9 mouse cellular contexts compared by ENCODE assay signal in genomic region chr13:67610108-67610507, GRCm38 (mm10). TPM values are rescaled to one million over a fixed set of nuclear protein-coding genes. Genes with fewer than 3 reads are reported as not detected.
DNase-seq lines count a peak whose midpoint lies in the region; ATAC-seq and TF ChIP-seq lines count a peak whose summit lies in the region.
"Had no signal": no experiment of that assay in that cellular context is flagged by ENCODE, and none has a peak within 500 bp of the region (broad histone marks: within the 10 kb centered on the region; RNA-seq: fewer than 3 reads in every experiment).

No protein-coding gene starts in this region.

- no peak for DNase-seq in hindbrain, embryonic 11.5 days (ENCODE audit: low spot score)
- DNase-seq in retina, embryonic 14.5 days (ENCODE audit: low spot score), result peak; percentile 16
- no peak for DNase-seq in retina, postnatal 1 day
- DNase-seq in splenic B cell, adult 2 months (ENCODE audit: low read depth, low spot score), result peak; percentile 10
- DNase-seq in urinary bladder, adult 2 months (ENCODE audit: low spot score), result no peak
- DNase-seq in thymus, postnatal 25 days, result no peak

- no peak for ATAC-seq in hindbrain, embryonic 13.5 days (ENCODE audit: low FRiP score)
- ATAC-seq in hindbrain, embryonic 11.5 days (ENCODE audit: low FRiP score), result no peak

- H3K27me3 ChIP-seq in hindbrain, embryonic 13.5 days, result no peaks in the 10 kb centered on the region
- no peaks in the 10 kb centered on the region for H3K27me3 ChIP-seq in hindbrain, embryonic 11.5 days (ENCODE audit: control insufficient read depth, insufficient read depth, low read length)
- no peaks in the 10 kb centered on the region for H3K27me3 ChIP-seq in splenic B cell, adult 2 months (ENCODE audit: control insufficient read depth, insufficient read depth, low read length, poor library complexity, severe bottlenecking)
- H3K27me3 ChIP-seq: embryonic facial prominence, embryonic 12.5 days had no signal

- WGBS in hindbrain, embryonic 13.5 days, result 94% methylated on average over 4 of the region's 4 CpGs
- WGBS in hindbrain, embryonic 11.5 days, result 93% methylated on average over 4 of the region's 4 CpGs

- H3K36me3 ChIP-seq in hindbrain, embryonic 13.5 days, result peaks cover 6% of the 10 kb centered on the region; the same call in 1 of the 2 replicates
- no peaks in the 10 kb centered on the region for H3K36me3 ChIP-seq in hindbrain, embryonic 11.5 days (ENCODE audit: control insufficient read depth, insufficient read depth, low read length)
- no peaks in the 10 kb centered on the region for H3K36me3 ChIP-seq in splenic B cell, adult 2 months (ENCODE audit: control insufficient read depth, insufficient read depth, low read length, poor library complexity, severe bottlenecking)
- H3K36me3 ChIP-seq: embryonic facial prominence, embryonic 12.5 days had no signal

- H3K9ac ChIP-seq in hindbrain, embryonic 13.5 days, result no peak overlapping the region
- H3K9ac ChIP-seq in hindbrain, embryonic 11.5 days (ENCODE audit: low read depth, low read length), result no peak overlapping the region

- 0 out of 2 replicates have a peak overlapping the region, but pooled peaks have one; percentile 75 for H3K4me3 ChIP-seq in hindbrain, embryonic 13.5 days
- H3K4me3 ChIP-seq in hindbrain, embryonic 11.5 days (ENCODE audit: low read depth, low read length), result no peak overlapping the region
- H3K4me3 ChIP-seq in cortical plate, adult 2 months (ENCODE audit: insufficient read depth, low read length), result peak overlapping the region; percentile 99; the same call in 1 of the 2 replicates

- TF ChIP-seq POLR2A in cortical plate, adult 2 months (IDR thresholded peaks at IDR 0.05; ENCODE audit: extremely low read depth, insufficient read depth, low read length), result no peak

- TF ChIP-seq CTCF in cortical plate, adult 2 months (IDR thresholded peaks at IDR 0.05; ENCODE audit: extremely low read depth, insufficient read depth, low read length), result no peak

- no peak overlapping the region for H3K4me2 ChIP-seq in hindbrain, embryonic 13.5 days
- H3K4me2 ChIP-seq in hindbrain, embryonic 11.5 days (replicated peaks; ENCODE audit: low read depth, low read length), result no peak overlapping the region

- H3K9me3 ChIP-seq in hindbrain, embryonic 13.5 days, result no peaks in the 10 kb centered on the region
- no peaks in the 10 kb centered on the region for H3K9me3 ChIP-seq in hindbrain, embryonic 11.5 days (ENCODE audit: control insufficient read depth, low read length)

- H3K4me1 ChIP-seq in hindbrain, embryonic 13.5 days (replicated peaks), result peaks cover 6% of the 10 kb centered on the region
- H3K4me1 ChIP-seq in hindbrain, embryonic 11.5 days (replicated peaks; ENCODE audit: control insufficient read depth, insufficient read depth, low read length), result no peaks in the 10 kb centered on the region
- no peaks in the 10 kb centered on the region for H3K4me1 ChIP-seq in cortical plate, adult 2 months (ENCODE audit: control insufficient read depth, insufficient read depth, low read length)

- no peak overlapping the region for H3K27ac ChIP-seq in hindbrain, embryonic 13.5 days
- H3K27ac ChIP-seq in hindbrain, embryonic 11.5 days (ENCODE audit: low read depth, low read length), result no peak overlapping the region
- no peak overlapping the region for H3K27ac ChIP-seq in cortical plate, adult 2 months (ENCODE audit: insufficient read depth, low read length)

RNA-seq across cellular contexts. Expression of gene Zfp729b, which starts 0.6 kb away (rescaled TPM):
- polyA plus RNA-seq in hindbrain, embryonic 13.5 days (2015; fragmentation: Nextera tagmentation; extraction: Ambion mirVana), result 4.1 and 4.5 TPM in 2 replicates
- polyA plus RNA-seq in hindbrain, embryonic 11.5 days (2014; fragmentation: Nextera tagmentation; extraction: Ambion mirVana), result 5.4 and 5.6 TPM in 2 replicates
- 3.4 and 3.5 TPM in 2 replicates for polyA plus RNA-seq in cortical plate, adult 2 months (2012; rRNA removed)
- 3.9 and 4.4 TPM in 2 replicates for polyA plus RNA-seq in urinary bladder, adult 2 months (2012; rRNA removed)

RNA-seq across cellular contexts. Expression of gene Gm49345, which starts 27.5 kb away (rescaled TPM):
- polyA plus RNA-seq in hindbrain, embryonic 13.5 days (2015; fragmentation: Nextera tagmentation; extraction: Ambion mirVana), result 0.87 and 0.96 TPM in 2 replicates
- polyA plus RNA-seq in hindbrain, embryonic 11.5 days (2014; fragmentation: Nextera tagmentation; extraction: Ambion mirVana), result 0.94 TPM in 1 of 2 replicates, not detected in the other
- not detected in 2 replicates for polyA plus RNA-seq in cortical plate, adult 2 months (2012; rRNA removed)
- not detected in 2 replicates for polyA plus RNA-seq in urinary bladder, adult 2 months (2012; rRNA removed)
- polyA plus RNA-seq: embryonic facial prominence, embryonic 12.5 days had no signal

RNA-seq across cellular contexts. Expression of gene Zfp729a, which starts 27.5 kb away (rescaled TPM):
- polyA plus RNA-seq in hindbrain, embryonic 13.5 days (2015; fragmentation: Nextera tagmentation; extraction: Ambion mirVana), result 3.5 and 4.3 TPM in 2 replicates
- polyA plus RNA-seq in hindbrain, embryonic 11.5 days (2014; fragmentation: Nextera tagmentation; extraction: Ambion mirVana), result 3.8 and 4.3 TPM in 2 replicates
- 3.8 and 4.4 TPM in 2 replicates for polyA plus RNA-seq in cortical plate, adult 2 months (2012; rRNA removed)
- 4.4 and 5.4 TPM in 2 replicates for polyA plus RNA-seq in urinary bladder, adult 2 months (2012; rRNA removed)

RNA-seq across cellular contexts. Expression of gene Zfp748, which starts 56.5 kb away (rescaled TPM):
- 13.5 and 16.2 TPM in 2 replicates for polyA plus RNA-seq in hindbrain, embryonic 13.5 days (2015; fragmentation: Nextera tagmentation; extraction: Ambion mirVana)
- polyA plus RNA-seq in hindbrain, embryonic 11.5 days (2014; fragmentation: Nextera tagmentation; extraction: Ambion mirVana), result 19.5 and 21.8 TPM in 2 replicates
- polyA plus RNA-seq in cortical plate, adult 2 months (2012; rRNA removed), result 5.0 and 5.2 TPM in 2 replicates
- 4.9 TPM in 2 replicates for polyA plus RNA-seq in urinary bladder, adult 2 months (2012; rRNA removed)

Comparison
In these comparisons a context has a peak if more than half of its experiments do, and no peak if none do; other contexts are left out.
1. DNase-seq: peak in retina, embryonic 14.5 days (single experiment) and splenic B cell, adult 2 months (single experiment); none in hindbrain, embryonic 11.5 days (single experiment), retina, postnatal 1 day (single experiment), urinary bladder, adult 2 months (single experiment) and thymus, postnatal 25 days (single experiment).